Mouse (Mus musculus) E14TG2a.4 (cell line): Measurements from ENCODE around the gene Mlip.

Source experiments
- CTCF ChIP-seq: conservative IDR thresholded peaks from 2 replicates; pipeline ENCODE4 v1.5.1; 2014; ENCODE audit warnings: low read length
- NANOG ChIP-seq: IDR thresholded peaks from 2 replicates; pipeline ENCODE4 v1.6.1; 2014; ENCODE audit warnings: borderline replicate concordance, low read length, mixed read lengths
- POU5F1 ChIP-seq: IDR thresholded peaks from 2 replicates; pipeline ENCODE4 v1.6.1; 2014; ENCODE audit warnings: low read length, borderline replicate concordance

GRCm38 (mm10) chr9:77383951-77384350, 31.2 kb upstream of the Mlip start:
- no peak for TF ChIP-seq CTCF
- no peak for TF ChIP-seq POU5F1
- no peak for TF ChIP-seq NANOG
